Mouse (Mus musculus) layer of hippocampus, adult 6 months (tissue): ENCODE results near the gene Mup12. TPM values are rescaled to one million over a fixed set of nuclear protein-coding genes. Genes with fewer than 3 reads are reported as not detected.

ENCODE experiments used
- long read RNA-seq, 2 experiments: library from polyadenylated mRNA; unstranded; transcript quantifications; one replicate each; pipeline ENCODE4 v2.0.0; 2019 to 2020
- polyA plus RNA-seq: library from polyadenylated mRNA; unstranded; fragments of <200 nt; fragmentation: Nextera tagmentation; gene quantifications from 2 replicates; pipeline ENCODE4 v1.2.3, GENCODE M21; 2021

The Mup12 gene
- polyA plus RNA-seq, result not detected in 2 replicates
- long read RNA-seq, experiment 1, result 0 reads
- long read RNA-seq, experiment 2, result 0 reads

DNA sequence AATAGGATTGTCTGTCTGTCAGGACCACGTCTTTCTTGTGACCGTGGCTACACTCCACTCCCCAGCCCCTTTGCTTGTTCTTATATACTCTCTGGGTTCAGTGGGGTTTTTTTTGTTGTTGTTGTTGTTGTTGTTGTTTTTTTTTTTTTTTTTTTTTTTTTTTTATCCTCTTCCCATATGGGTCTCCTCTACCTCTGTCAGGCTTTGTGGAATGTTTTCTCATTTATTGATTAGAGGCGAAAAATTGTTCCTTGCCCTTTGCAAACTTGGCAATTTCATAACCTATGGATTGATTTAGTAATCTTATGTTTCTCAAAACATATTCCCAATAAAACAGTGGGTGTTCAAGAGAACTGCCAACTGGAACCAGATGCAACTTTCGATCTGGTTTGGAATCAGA, at the start of gene Mup12:
Gene Mup12 (minus strand): TSS at position 101 of the 400 bp plus-strand sequence.

Other genes starting within 250 kb of the Mup12 start
- gene Mup1, start 239.4 kb downstream of the Mup12 start, polyA plus RNA-seq, result not detected in 2 replicates
- gene Mup10, start 159.1 kb downstream of the Mup12 start, polyA plus RNA-seq, result not detected in 2 replicates
- not detected in 2 replicates for gene Mup11, start 78.9 kb downstream of the Mup12 start, polyA plus RNA-seq
- not detected in 2 replicates for gene Mup22, start 80.1 kb upstream of the Mup12 start, polyA plus RNA-seq